Mouse (Mus musculus): ENCODE results near the gene Dusp3. TPM values are rescaled to one million over a fixed set of nuclear protein-coding genes. Genes with fewer than 3 reads are reported as not detected.

Dusp3 gene
- total RNA-seq, 2 experiments from 2014 or later, result 53.2 to 56.5 TPM

DNA sequence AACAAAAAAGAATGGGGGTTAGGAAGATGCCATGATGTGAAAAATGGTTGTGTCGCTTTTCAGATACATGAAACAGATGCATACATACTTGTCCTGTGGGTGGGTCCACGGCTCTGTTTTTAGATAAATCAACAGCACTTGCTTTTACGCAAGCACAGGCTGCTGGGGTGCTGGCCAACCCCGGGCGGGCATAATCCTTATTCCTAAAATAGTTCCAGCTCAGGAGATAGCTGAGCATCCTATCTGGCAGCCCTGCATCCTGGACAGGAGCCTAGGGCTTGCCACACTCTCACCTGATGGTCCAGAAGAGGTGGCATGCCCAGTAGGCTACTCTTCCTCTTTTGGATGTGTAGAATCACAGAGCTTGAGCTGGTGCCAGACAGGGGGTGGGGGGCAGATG, 36.8 kb downstream of the Dusp3 start:
- intact Hi-C loops (cut with DNase I), result no loop called here
- no peak for DNase-seq

DNA sequence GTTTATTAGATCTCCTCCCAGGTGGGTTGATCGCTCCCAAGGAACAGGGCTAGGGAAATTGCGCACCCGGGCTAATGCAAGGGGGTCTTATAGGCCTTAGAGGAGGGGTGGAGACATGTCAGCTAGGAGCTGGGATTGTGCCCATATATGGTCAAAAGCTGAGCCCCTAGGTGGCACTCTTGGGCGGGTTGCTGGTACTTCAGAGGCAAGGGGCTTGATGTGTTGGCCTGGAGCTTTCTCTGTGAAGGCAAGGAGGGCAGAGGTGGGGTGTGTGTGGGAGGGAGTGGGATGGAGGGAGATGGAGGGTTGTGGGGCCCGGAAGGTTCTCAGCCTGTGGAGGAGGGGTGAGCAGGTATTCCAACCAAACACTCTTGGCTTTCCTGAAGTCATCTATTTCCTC, 40.3 kb downstream of the Dusp3 start:
- DNase-seq, result no peak
- intact Hi-C loops (cut with DNase I), result no loop called here

DNA sequence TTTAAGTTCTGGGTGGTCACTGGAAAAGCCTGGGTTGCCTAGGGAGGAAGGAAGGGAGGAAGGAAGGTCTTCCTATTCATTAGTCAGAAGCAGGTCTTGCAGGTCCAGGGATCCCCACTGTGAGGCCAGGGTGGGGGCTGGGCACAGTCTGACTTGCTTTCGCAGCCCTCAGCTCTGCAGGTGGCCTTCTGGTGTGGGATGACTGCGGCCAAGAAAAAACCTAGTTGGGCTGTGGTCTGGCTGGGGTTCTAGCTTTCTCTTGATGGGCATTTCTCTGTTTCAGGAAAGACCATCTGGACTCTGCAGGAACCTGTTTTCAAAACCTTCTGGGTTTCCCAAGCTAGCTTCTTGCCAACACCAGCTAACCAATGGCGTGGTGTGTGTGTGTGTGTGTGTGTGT, 43.8 kb downstream of the Dusp3 start:
- DNase-seq, result peak; percentile 66
- intact Hi-C loops (cut with DNase I), result no loop called here

DNA sequence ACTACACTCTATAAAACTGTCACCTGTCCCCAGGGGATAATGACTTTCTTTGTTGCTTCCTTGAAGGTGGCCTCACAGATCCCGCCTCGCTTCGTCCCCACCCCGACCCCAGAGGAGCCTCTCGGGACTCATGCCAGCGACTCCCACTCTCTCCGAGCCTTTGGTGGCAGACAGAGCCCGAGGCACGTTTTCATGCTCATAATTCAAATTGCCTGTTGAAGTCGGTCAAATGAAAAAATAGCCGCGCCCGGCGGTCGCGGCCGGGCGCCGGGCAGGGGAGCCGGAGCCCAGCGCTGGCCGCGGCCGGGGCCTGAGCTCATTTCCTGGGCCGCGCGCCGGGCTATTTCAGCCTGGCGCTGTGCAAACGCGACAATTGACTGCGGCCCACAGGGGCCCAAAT, 49.7 kb downstream of the Dusp3 start:
- intact Hi-C loops (cut with DNase I), result no loop called here
- peak; percentile 32 for DNase-seq

DNA sequence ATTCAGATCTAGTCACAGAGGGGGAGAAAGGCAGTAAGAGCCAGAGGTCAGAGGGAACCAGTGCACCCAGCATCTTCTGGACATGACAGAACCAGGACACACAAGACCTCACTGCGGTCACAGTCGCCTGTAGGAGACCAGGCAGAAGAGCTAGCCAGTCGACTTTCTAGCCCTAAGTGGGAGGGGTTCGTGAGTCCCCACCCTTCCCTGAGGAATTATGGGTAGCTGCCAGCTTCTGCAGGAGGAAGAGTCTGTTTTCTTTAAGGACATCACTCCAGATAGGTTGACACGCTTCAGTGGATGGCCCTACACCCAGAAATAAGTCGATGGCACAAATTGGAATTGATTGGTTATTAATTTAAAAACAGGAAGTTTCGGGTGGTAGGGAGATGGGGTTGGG, 50.4 kb downstream of the Dusp3 start:
- no peak for DNase-seq
- intact Hi-C loops (cut with DNase I), result no loop called here

DNA sequence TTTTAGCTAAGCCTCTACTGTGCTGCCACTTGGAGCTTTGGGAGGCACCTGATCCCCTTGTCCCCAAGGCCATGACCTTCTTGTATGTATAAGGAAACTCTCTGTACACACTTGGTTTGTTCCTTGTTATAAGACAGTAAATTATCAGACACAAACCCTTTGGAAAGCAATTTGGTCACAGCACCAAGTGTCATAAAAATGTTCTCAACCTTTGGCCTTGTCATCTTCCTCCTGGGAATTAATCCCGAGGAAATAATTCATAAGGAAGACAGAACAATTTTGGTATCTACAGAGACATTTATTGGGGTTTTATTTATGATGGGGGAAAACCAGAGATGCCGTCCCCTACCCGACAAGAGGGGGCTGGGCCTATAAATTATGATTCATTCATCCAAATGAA, 51.1 kb downstream of the Dusp3 start:
- intact Hi-C loops (cut with DNase I), result no loop called here
- no peak for DNase-seq

DNA sequence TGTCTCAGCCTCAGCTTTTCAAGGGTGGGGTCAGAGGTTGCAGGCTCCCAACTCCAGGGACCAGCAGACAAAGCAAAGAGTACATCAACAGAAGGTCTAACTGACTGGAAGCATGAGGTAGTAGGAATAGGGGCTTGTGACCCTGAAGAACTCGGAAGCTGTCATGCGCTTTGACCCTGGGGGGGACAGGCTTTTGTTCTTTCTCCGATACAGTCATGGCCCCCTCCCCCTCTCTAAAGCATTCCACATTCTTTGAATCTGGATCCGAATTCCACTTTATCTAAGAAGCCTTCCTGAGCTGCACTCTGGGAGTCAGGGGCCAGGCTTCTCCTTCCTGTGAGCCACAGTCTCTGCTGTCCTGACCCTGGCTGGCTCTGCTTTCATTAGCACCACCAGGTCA, 54.8 kb downstream of the Dusp3 start:
- intact Hi-C loops (cut with DNase I), result no loop called here
- DNase-seq, result no peak

DNA sequence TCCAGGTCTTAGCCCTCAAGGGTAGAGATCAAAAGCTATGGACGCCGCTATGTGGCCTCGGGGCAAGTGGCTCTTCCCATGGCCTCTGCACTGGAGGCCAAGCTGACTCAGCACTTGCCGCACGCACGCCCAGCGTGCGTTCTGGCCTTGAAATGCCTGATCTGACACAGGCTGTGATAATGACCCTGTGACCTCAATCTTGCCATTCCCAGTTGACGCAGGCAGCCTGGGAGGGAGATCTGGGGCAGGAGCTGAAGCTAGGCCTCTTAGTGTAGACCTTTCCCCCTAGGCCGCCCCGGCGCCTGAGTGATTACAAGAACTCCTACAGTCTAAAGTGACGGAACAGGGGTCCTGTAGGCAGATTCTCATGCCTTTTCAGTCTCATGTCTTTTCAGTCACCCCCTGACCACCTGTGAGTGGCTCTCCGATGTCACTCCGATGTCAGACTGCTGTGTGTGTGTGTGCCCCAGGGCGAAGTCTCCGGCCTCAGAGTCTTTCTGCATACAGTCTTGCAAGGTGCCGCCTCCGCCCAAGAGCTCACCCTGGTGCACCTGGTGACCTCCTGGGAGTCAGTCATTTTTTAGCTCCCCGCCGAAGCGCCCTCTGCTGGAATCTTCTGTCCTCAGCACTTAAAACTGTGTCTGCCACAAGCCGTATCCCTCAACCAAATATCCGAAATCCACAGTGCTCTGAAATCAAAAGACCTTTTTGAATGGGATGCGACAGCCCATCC, 58.6 kb downstream of the Dusp3 start:
- intact Hi-C loops (cut with DNase I), result no loop called here
- no peak for DNase-seq

DNA sequence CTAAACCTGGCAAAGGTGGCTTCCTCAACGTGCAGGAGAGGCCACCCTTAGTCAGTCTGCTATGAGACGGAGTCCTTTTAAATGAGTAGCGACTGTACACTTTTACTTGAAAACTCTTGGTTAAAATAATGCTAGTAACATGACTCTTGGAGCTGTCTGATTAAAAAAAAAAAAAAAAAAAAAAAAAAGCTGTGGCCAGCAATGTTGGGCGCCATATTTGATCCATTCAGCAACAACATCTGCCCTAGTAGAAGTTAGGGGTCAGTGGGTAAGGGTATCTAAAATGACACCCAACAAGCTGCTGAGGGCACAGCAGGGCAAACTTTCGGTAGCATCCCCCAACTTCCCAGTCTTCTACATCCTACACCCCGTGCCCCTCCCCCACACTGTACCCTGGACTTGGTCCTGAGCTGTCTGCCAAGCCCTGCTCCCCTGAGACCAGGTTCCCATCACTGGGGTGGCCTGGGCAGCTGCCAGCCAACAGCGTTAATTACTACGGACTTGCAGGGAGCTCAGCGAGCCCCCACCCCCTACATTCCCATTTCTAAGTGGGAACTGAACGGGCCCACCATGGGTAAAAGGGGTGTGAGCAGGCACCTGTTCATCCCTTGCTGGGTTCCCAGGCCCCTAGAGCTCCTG, 59.7 kb downstream of the Dusp3 start:
- intact Hi-C loops (cut with DNase I), result no loop called here
- DNase-seq, result no peak

DNA sequence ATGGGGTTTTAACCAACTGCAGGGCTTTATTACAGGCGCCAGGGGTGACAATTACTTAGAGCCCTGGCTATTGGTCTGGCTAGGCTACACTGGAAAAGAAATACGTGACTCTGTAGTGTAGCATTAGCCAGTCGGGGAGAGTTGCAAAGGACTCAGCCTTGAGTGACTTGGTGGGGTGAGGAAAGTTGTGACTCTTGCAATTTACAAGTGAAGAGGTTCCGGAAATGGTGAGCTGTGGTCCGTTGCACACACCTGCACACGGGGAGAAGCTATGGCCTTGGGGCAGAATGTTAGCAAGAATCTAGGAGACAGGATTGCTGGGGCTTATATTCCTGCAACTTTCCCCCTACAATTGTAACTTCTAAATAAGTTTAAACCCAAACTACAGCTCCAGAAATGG, 61.2 kb downstream of the Dusp3 start:
- intact Hi-C loops (cut with DNase I), result no loop called here
- no peak for DNase-seq

DNA sequence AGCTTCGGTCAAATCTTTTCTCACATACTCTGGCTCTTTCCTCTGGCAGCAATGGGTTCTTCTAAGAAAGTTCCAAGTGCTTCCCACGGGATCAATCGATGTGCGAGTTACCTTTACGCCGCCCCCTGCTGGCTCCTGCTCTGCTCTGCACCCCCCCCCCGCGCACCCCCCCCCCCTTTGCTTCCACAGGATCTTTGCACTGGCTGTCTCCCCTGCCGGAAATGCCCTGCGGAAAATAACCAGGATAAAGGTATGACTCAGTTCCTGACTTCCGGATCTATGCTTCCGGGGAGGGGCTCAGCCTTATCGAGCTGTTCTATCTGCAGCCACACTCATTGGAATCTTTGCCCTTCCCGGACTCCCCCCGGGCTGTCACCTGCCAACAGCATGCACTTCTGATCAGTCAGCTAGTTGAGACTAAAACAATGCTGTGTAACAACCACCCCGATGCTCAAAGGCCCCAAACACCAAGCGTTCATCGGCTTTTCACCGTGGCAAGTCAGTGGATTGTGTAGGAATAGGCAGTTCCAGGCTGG, 62.3 kb downstream of the Dusp3 start:
- intact Hi-C loops (cut with DNase I), result no loop called here
- no peak for DNase-seq

DNA sequence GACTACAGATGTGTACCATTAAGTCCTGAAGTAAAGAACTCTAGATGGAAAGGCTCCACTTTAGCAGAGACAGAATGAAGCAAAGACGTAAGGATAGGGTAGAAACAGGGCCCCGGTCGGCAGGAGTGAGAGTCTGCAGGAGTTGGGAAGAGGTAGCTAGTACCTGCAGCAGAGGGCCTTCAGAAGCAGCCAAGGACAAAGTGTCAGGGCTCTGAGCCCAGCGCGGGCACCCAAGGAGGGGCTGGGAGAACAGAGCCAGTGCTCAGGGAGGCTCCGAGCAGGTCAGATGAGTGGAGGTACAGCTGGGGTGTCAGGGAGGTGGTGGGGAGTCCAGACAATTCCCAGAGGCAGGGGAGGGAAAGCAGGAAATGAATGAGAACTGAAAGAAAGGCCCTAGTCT, 62.8 kb downstream of the Dusp3 start:
- intact Hi-C loops (cut with DNase I), result no loop called here
- no peak for DNase-seq

DNA sequence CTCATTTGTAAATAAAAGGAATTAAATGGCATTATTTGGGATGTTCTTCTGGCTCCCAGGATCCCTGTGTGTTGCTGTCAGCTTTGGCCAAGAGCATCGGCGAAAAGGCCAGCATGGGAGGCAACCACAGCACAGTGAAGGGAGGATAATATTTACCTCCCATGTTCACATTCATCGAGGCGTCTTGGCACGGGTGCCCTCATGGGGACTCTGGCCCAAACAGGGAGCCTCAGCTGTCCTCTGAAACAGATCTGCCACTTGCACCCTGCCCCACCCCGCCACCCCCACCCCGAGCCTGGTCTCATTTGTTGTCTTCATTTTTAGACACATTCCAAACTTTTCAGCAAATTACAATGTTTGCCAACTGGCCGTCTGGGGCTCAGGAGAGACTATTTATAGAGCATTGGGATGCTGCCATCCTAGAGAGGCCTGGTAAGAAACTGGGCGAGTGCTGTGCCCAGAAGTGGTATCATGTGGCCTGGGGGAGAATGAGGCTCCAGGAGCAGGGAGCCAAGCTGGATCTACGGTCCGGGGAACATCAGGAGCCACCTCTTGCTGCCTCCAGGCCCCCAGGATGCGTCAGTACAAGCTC, 65.4 kb downstream of the Dusp3 start:
- peak; percentile 26 for DNase-seq
- intact Hi-C loops (cut with DNase I), result no loop called here

Other genes with a start within 250 kb of the Dusp3 start
- 10 to 100 TPM; 23.7 to 27.1 TPM for gene Etv4, start 201.6 kb downstream of the Dusp3 start, total RNA-seq (2021)
- 1 to 10 TPM; 1.2 to 1.5 TPM for gene Meox1, start 92.6 kb downstream of the Dusp3 start, total RNA-seq (2021)
- gene Sost, start 20.0 kb downstream of the Dusp3 start, total RNA-seq (2021), result not detected
- gene Cfap97d1, start 2.7 kb downstream of the Dusp3 start, total RNA-seq (2021), result not detected
- gene Mpp3, start 41.4 kb upstream of the Dusp3 start, total RNA-seq (2021), result 10 to 100 TPM; 53.1 to 56.3 TPM
- gene Cd300lg, start 54.5 kb upstream of the Dusp3 start, total RNA-seq (2021), result not detected
- 10 to 100 TPM; 39.1 to 45.0 TPM for gene Mpp2, start 101.5 kb upstream of the Dusp3 start, total RNA-seq (2021)
- not detected for gene Ppy, start 114.3 kb upstream of the Dusp3 start, total RNA-seq (2021)
- not detected for gene Pyy, start 120.8 kb upstream of the Dusp3 start, total RNA-seq (2021)
- under 1 TPM in 1 of 2 experiments, not detected in 1; 0.16 TPM for gene Nags, start 158.5 kb upstream of the Dusp3 start, total RNA-seq (2021)
- 10 to 100 TPM; 23.8 to 26.4 TPM for gene Tmem101, start 169.4 kb upstream of the Dusp3 start, total RNA-seq (2021)
- 10 to 100 TPM; 84.5 to 86.0 TPM for gene Lsm12, start 198.3 kb upstream of the Dusp3 start, total RNA-seq (2021)
- 10 to 100 TPM; 34.6 to 35.4 TPM for gene G6pc3, start 202.6 kb upstream of the Dusp3 start, total RNA-seq (2021)
- gene Hdac5, start 243.2 kb upstream of the Dusp3 start, total RNA-seq (2021), result 100 to 1,000 TPM; 205 to 213 TPM

Data from left cerebral cortex, postnatal 4 days (tissue).